Mouse (Mus musculus) embryo, embryonic 10 days (tissue): ENCODE measurements around the gene Thbd.

ENCODE experiments used
- DNase-seq: peaks from one replicate; pipeline ENCODE4 v3.0.0-alpha.2; 2015; ENCODE audit warnings: low spot score

Gene Thbd

GRCm38 (mm10) chr2:148386927-148387326, 21.1 kb downstream of the Thbd start:
- no peak for DNase-seq

DNA sequence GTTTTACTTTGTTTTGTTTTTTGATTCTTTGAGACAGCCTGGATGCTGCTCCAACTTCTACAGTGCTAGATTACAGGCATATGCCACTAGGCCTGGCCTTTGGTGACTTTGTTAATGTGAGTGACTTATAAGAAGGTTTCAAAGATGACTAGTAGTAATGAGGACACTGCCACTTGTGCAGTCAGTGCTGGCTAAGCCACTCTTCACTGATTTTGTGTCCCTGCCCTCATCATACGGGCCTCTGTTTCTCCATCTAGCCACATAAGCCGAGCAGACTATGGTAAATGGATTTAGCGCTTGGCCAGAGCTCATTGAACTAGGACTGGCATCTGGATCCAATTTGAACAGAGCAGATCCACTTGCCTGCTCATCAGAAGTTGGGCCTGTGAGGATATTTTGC, 21.5 kb downstream of the Thbd start:
- DNase-seq, result no peak

GRCm38 (mm10) chr2:148381076-148381475, 26.9 kb downstream of the Thbd start:
- DNase-seq, result no peak

- no peak for DNase-seq
Measured at GRCm38 (mm10) chr2:148379899-148380413, 28.0 kb downstream of the Thbd start.

- DNase-seq, result no peak
Measured at GRCm38 (mm10) chr2:148378817-148379342, 29.1 kb downstream of the Thbd start.

- peak; percentile 82 for DNase-seq
Measured at GRCm38 (mm10) chr2:148375326-148376150, 32.5 kb downstream of the Thbd start.

- DNase-seq, result no peak
Measured at GRCm38 (mm10) chr2:148373602-148374071, 34.4 kb downstream of the Thbd start.

DNA sequence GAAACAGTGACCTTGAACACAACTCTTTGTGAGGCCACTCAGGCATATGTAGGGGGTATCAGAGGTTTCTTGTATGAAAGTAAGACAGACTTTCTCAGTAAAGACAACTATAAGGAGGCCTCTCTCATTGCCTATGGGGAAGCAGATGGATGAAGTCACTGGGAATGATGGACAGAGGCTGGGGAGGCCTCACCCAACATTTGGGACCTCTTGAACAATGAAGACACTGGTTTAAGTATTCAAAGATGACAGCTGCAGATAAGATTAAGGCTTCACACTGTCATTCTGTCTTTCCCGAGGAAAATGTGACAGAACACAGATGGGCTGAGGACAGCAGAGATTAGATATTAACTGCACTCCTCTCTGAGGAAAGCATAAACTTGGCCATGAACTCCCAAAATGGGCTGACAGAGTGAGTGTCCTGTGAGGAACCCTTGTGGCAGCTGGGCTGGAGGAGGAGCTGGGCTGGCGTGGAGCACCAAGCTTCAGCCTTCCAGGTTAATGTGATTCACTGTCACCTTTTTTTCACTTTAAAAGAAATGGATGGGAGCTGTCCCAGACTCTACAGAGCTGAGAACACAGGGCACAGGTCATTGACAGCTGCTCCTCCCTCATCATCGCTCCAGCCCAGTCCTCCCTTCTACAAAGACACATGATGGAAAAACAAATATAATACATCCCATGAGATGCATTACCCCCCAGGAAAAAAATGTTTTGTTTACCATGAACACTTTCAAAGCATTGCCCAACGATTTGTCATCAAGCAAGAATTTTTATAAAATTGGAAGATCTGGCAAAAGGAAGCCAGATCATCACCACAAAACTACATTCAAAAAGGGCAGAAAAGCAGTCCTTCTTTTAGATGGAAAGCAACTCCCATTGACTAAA, 36.0 kb downstream of the Thbd start:
- no peak for DNase-seq

- no peak for DNase-seq
Measured at GRCm38 (mm10) chr2:148365227-148365626, 42.8 kb downstream of the Thbd start.

DNA sequence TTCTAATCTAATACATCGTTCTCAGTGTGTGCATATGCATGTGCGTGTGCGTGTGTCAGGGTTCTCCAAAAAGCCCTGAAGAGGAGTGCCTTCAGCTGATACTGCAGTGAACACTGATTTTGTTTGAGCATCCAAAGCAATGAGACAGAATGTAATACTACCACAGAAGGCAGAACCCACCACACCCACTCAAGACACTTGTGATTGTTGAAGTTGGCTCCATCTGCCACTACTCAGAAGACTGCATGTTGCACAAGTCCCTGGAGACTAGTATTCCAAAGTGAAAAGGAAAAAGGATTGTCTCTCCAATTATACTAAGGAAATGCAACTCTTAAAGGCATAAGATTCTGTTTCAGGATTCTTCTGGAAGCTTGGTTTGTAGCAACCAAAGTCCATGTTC, 43.5 kb downstream of the Thbd start:
- DNase-seq, result no peak

GRCm38 (mm10) chr2:148357145-148357544, 50.8 kb downstream of the Thbd start:
- no peak for DNase-seq
